Mouse (Mus musculus): Measurements from ENCODE around the gene Prdx2. TPM values are rescaled to one million over a fixed set of nuclear protein-coding genes. Genes with fewer than 3 reads are reported as not detected.

Prdx2 gene
- polyA plus RNA-seq (2017; shearing (Covaris generic)) = 247 TPM

DNA sequence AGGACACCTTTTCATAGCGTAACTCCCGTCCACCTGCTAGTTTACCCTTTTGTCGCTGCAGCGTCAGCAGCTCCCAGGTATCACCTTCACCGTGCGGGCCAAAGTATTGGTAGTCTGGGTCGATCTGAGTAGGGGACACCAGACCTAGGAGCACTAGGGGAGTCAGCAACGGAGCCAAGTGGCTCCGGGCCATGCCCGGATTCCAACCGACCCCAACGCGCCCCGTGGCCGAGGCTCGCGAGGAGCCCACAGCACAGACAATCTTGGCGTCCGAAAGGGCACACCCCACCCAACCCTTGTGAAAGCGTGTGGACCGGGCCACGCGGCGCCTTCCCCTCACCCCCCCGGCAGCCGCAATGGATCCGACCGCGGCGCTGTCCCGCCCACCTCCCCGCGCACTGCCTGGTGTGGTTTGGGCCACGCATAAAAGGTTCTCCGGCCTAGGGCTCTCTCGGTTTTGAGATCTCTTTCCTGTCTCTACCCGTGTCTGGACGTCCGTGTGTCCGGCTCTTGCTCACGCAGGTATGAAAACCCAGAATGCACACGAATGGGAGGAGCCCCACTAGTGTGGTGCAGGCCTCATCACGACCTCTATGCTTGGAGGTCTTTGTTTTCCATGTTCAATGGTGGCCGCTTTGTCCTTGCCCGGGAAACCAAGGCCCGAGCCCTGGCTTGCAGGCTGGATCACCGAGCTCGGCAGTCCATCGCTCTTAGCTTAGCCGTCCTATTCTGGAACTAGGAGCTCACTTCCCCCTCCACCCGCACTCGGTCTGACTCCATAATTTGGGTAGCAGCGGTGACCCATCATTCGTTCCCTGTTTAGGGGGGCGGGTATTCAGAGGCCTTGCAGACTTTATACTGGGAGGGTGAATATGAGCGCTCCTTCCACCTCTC is at the start of gene Prdx2, which contains the start of the genes Gm49661 and Rnaseh2a:
TSS of gene Prdx2 (plus strand) at position 347 of the 894 bp plus-strand sequence.
TSS of gene Gm49661 (minus strand) at position 193 of the 894 bp plus-strand sequence.
TSS of gene Rnaseh2a (minus strand) at position 527 of the 894 bp plus-strand sequence.

DNA sequence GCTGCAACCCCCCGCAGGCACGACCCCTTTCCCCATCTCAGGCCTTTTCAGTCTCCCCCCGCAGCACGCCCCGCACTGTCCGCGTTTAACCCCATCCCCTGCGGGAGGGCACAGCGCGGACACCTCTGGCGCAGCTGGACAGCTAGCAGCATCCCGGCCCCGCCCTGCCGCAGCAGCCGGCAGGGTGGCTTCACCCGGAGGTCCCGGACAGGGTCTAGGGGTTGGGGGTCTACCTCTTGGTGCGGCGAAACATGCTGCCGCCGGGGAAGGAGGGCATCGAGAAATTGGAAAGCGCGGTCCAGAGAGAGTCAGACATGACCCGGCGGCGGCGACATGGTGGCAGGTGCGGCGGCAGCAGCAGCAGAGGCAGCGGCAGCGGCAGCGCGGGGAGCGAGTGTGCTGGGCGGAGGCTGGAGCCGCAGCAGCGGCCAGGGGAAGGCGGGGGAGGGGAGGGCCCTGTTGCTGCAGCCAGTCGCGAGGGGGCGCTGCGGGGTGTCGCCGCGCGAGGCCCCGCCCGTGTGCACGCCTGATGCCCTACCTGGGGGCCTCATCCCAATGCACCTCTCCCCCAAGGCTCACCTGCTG is 32.3 kb upstream of the Prdx2 start, which contains the start of gene Mast1:
TSS of gene Mast1 (minus strand) at position 398 of the 585 bp plus-strand sequence.

DNA sequence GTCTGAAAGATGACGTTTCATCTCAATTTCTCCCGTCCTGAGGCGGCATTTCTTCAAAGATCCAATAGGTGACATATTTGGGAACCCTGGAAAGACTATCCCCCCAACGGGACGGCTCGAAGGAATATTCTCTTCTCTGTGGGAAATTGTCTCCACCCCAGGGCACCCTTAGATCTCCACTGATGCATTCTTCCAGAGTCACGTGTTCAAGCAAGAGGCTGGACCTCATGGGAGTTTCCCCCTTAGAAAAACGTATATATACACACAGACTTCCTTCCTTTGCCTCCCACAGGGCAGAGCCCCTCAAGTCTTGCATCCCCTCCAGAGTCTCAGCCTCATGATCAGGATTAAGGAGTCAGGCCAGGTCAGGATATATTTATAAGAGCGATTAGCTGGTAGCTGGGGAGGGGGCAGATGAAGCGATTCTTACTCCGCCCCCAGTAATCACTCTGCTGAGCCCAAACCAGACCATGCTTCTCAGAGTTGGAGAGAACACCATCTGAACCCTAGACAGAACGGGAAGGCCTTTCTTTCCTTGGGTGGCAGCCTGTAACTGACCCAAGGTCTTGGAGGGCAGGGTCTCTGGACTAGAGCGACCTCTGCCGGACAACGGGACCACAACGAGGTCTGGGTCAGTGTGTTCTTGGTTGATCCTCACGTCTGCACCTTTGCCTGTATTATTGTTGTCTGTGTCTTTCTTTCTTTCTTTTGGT is 22.7 kb upstream of the Prdx2 start, which contains the start of gene Rtbdn:
TSS of gene Rtbdn (plus strand) at position 464 of the 713 bp plus-strand sequence.

DNA sequence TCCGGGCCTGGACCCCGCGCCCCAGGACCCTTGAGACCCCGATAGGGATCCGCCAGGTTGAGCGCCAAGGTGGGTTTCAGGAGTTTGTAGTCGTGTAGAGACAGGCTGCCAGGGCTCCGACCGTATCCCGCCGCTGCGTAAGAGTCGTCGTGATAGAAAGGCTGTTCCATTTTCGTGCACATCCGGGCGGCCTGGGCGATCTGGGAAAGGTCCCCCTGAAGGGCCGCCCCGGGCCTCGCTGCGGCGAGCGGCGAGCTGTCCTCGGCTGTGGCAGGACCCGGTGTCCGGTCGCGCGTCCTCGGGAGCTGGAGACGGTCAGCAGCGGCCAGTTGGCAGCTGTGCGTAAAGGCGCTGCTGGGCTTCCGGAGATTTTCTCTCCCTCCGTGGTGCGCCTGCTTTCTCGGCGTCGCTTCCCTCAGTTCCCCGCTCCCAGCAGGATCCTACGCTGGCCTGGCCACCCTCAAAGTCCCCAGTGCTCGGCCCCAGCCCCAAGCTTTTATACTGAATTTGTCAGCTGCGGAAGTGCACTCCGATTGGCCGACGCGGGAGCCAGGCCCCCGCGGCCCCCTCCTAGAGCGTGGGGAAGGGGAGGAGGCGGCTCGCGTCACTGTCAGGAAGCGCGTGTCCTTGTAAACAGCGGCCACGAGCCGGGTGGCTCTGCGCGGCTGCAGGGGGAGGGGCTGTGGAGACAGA is 9.0 kb downstream of the Prdx2 start, which contains the start of gene Junb:
TSS of gene Junb (minus strand) at position 471 of the 693 bp plus-strand sequence.

DNA sequence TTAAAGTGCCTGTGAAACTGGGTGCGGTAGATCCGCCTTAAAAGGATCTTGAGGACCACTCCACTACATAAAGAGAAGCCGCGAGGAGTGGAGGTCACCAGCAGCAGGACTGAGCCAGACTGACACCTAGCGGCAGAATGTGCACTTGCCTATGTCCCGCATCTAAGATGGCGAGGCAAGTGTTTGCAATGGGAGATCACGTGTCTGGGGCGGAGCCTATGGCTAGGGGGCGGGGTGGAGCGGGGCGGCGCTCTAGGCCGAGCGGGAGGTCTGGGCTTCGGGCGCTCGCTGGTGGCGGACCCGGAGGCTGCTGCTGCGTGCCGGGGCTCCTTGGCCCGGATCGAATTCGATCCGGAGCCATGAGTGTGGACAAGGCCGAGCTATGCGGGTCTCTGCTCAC is 21.0 kb downstream of the Prdx2 start, which contains the start of gene Hook2:
TSS of gene Hook2 (plus strand) at position 255 of the 400 bp plus-strand sequence.

DNA sequence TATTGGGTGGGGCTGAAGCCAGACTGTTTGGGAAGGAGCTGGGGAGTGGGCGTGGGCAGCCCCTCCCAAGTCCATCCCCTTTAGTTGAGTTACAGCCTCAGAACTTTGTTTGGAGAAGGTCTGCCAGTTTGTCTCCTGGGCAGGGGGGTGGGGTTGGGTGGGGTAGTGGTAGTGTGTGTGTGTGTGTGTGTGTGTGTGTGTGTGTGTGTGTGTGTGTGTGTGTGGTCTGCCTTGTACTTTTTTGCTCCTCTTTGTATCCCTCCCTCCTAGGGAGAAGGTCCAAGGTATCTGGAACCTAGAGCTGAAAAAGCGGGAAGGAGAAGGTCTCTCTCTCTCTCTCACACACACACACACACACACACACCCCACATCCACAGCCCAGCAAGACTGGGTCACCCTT is 45.0 kb downstream of the Prdx2 start, which contains the start of gene Best2:
TSS of gene Best2 (minus strand) at position 101 of the 400 bp plus-strand sequence.

Other genes with a start within 250 kb of the Prdx2 start
- gene G430095P16Rik, start 246.6 kb upstream of the Prdx2 start, polyA plus RNA-seq (2017; shearing (Covaris generic)) = 29.3 TPM
- 3.4 TPM for gene Nfix, start 169.2 kb upstream of the Prdx2 start, polyA plus RNA-seq (2017; shearing (Covaris generic))
- gene Dand5, start 146.8 kb upstream of the Prdx2 start, polyA plus RNA-seq (2017; shearing (Covaris generic)) = 9.0 TPM
- 30.6 TPM for gene Gadd45gip1, start 138.1 kb upstream of the Prdx2 start, polyA plus RNA-seq (2017; shearing (Covaris generic))
- gene Rad23a, start 128.9 kb upstream of the Prdx2 start, polyA plus RNA-seq (2017; shearing (Covaris generic)) = 211 TPM
- gene Calr, start 122.7 kb upstream of the Prdx2 start, polyA plus RNA-seq (2017; shearing (Covaris generic)) = 499 TPM
- gene Farsa, start 112.6 kb upstream of the Prdx2 start, polyA plus RNA-seq (2017; shearing (Covaris generic)) = 111 TPM
- 8.3 TPM for gene Syce2, start 97.5 kb upstream of the Prdx2 start, polyA plus RNA-seq (2017; shearing (Covaris generic))
- 37.3 TPM for gene Gcdh, start 75.7 kb upstream of the Prdx2 start, polyA plus RNA-seq (2017; shearing (Covaris generic))
- 0.32 TPM for gene Klf1, start 67.7 kb upstream of the Prdx2 start, polyA plus RNA-seq (2017; shearing (Covaris generic))
- 21.8 TPM for gene Dnase2a, start 61.0 kb upstream of the Prdx2 start, polyA plus RNA-seq (2017; shearing (Covaris generic))
- gene Mast1, start 32.2 kb upstream of the Prdx2 start, polyA plus RNA-seq (2017; shearing (Covaris generic)) = 1.5 TPM
- 0.24 TPM for gene Rtbdn, start 22.6 kb upstream of the Prdx2 start, polyA plus RNA-seq (2017; shearing (Covaris generic))
- not detected for gene Gm49661, start 154 bp upstream of the Prdx2 start, polyA plus RNA-seq (2017; shearing (Covaris generic))
- 101 TPM for gene Rnaseh2a, start 180 bp downstream of the Prdx2 start, polyA plus RNA-seq (2017; shearing (Covaris generic))
- 568 TPM for gene Junb, start 9.1 kb downstream of the Prdx2 start, polyA plus RNA-seq (2017; shearing (Covaris generic))
- 10.4 TPM for gene Hook2, start 21.0 kb downstream of the Prdx2 start, polyA plus RNA-seq (2017; shearing (Covaris generic))
- not detected for gene Best2, start 44.9 kb downstream of the Prdx2 start, polyA plus RNA-seq (2017; shearing (Covaris generic))
- gene Asna1, start 55.7 kb downstream of the Prdx2 start, polyA plus RNA-seq (2017; shearing (Covaris generic)) = 40.2 TPM
- 202 TPM for gene Trir, start 57.2 kb downstream of the Prdx2 start, polyA plus RNA-seq (2017; shearing (Covaris generic))
- 49.4 TPM for gene Tnpo2, start 67.3 kb downstream of the Prdx2 start, polyA plus RNA-seq (2017; shearing (Covaris generic))
- gene Fbxw9, start 90.5 kb downstream of the Prdx2 start, polyA plus RNA-seq (2017; shearing (Covaris generic)) = 9.1 TPM
- gene Gm5741, start 98.4 kb downstream of the Prdx2 start, polyA plus RNA-seq (2017; shearing (Covaris generic)) = 2.4 TPM
- gene Dhps, start 102.2 kb downstream of the Prdx2 start, polyA plus RNA-seq (2017; shearing (Covaris generic)) = 82.7 TPM
- 178 TPM for gene Wdr83os, start 111.2 kb downstream of the Prdx2 start, polyA plus RNA-seq (2017; shearing (Covaris generic))
- gene Wdr83, start 111.7 kb downstream of the Prdx2 start, polyA plus RNA-seq (2017; shearing (Covaris generic)) = 40.6 TPM
- 177 TPM for gene Man2b1, start 113.7 kb downstream of the Prdx2 start, polyA plus RNA-seq (2017; shearing (Covaris generic))
- not detected for gene Zfp791, start 153.5 kb downstream of the Prdx2 start, polyA plus RNA-seq (2017; shearing (Covaris generic))
- gene Cks1brt, start 182.3 kb downstream of the Prdx2 start, polyA plus RNA-seq (2017; shearing (Covaris generic)) = not detected

All from inflammation-experienced regulatory T-cells, adult 16 weeks (primary cell).